ENCODE assay signal across 17 mouse cellular contexts in the genomic region with DNA sequence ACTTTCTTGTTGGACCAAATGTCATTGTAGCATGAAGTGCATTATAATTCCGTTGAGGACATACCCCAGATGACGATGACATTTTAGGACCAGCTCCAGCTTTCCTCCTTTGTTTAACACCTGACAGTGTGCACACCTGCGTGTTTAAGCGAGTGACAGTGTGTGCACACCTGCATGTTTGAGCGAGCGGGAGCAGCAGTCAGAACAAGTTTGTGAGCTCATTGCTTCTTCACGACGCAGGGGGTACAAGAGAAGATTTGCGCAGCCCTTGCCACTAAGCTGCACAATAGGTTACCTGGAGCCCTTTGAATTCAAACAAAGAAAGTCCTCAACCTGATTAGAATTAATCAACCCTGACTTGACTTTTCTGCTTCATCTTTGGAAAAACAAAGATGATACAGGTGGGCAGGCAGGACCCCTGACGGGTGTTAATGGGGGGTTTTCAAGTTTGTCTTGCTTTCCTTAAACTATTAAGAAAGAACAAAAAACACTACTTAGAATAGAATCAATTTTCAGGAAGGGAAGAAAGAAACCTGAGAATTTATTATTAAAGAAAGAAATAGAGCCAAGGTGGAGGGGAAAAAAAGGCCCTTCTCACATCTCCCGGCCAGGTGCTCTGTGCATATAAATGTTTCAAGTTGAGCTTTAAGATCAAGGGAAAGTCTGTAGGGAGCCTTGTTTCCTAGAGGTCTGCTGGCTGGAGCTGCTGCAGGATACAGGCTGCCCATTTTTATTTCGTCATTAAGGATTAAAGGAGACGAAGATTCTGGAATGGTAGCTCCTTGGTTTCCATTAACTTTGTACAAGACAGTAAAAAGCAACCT.
DNase-seq lines count a peak whose midpoint lies in the region; ATAC-seq and TF ChIP-seq lines count a peak whose summit lies in the region.
"Had no signal": no experiment of that assay in that cellular context is flagged by ENCODE, and none has a peak within 500 bp of the region (broad histone marks: within the 10 kb centered on the region; RNA-seq: fewer than 3 reads in every experiment).

No protein-coding gene starts in this region.

- H3K27ac ChIP-seq in midbrain, embryonic 14.5 days (replicated peaks; ENCODE audit: low read depth, low read length), result no peak overlapping the region
- no peak overlapping the region for H3K27ac ChIP-seq in midbrain, embryonic 10.5 days (replicated peaks)
- peak overlapping the region; percentile 9; the same call in 1 of the 2 replicates for H3K27ac ChIP-seq in ES-E14 (ENCODE audit: insufficient read depth, low read depth, low read length, poor library complexity, severe bottlenecking)
- no peak overlapping the region for H3K27ac ChIP-seq in limb, embryonic 10.5 days
- H3K27ac ChIP-seq in thymus, adult 2 months (ENCODE audit: control insufficient read depth, insufficient read depth, low read length), result no peak overlapping the region
- H3K27ac ChIP-seq in hindbrain, embryonic 10.5 days, result no peak overlapping the region
- H3K27ac ChIP-seq: heart, adult 2 months; hindbrain, embryonic 15.5 days had no signal

- no peaks in the 10 kb centered on the region for H3K9me3 ChIP-seq in midbrain, embryonic 14.5 days (ENCODE audit: control insufficient read depth, low read length)
- H3K9me3 ChIP-seq in midbrain, embryonic 10.5 days (replicated peaks), result no peaks in the 10 kb centered on the region
- H3K9me3 ChIP-seq in ES-E14 (ENCODE audit: control insufficient read depth, insufficient read depth, low read depth, low read length), result no peaks in the 10 kb centered on the region
- H3K9me3 ChIP-seq in limb, embryonic 10.5 days (replicated peaks), result no peaks in the 10 kb centered on the region
- no peaks in the 10 kb centered on the region for H3K9me3 ChIP-seq in hindbrain, embryonic 10.5 days
- H3K9me3 ChIP-seq: heart, embryonic 12.5 days; hindbrain, embryonic 15.5 days had no signal

- peak; percentile 19 for DNase-seq in midbrain, embryonic 14.5 days
- no peak for DNase-seq in midbrain, embryonic 10.5 days (ENCODE audit: low spot score)
- DNase-seq in ES-E14 (ENCODE audit: low read depth, low spot score), result peak; percentile 78
- DNase-seq in limb, embryonic 10.5 days (ENCODE audit: low spot score), result peak; percentile 26
- DNase-seq in thymus, adult 2 months, result no peak
- no peak for DNase-seq in left cerebral cortex, postnatal 14 days (ENCODE audit: low spot score in 2 of 2)
- no peak for DNase-seq in hindbrain, embryonic 10.5 days (ENCODE audit: low spot score)
- DNase-seq: adrenal gland, adult 2 months; adrenal gland, postnatal 36 days; cerebellum, adult 2 months; cerebellum, postnatal 10 days; gastrocnemius, postnatal 10 days; heart, adult 2 months; kidney, adult 11 months had no signal

- no peak overlapping the region for H3K4me2 ChIP-seq in midbrain, embryonic 14.5 days (ENCODE audit: low read length)
- H3K4me2 ChIP-seq: heart, embryonic 12.5 days; hindbrain, embryonic 15.5 days had no signal

- no peak overlapping the region for H3K9ac ChIP-seq in midbrain, embryonic 14.5 days (replicated peaks; ENCODE audit: low read length)
- no peak overlapping the region for H3K9ac ChIP-seq in ES-E14 (ENCODE audit: insufficient read depth, low read depth, low read length, poor library complexity, severe bottlenecking)
- H3K9ac ChIP-seq: heart, embryonic 12.5 days; hindbrain, embryonic 15.5 days had no signal

- H3K36me3 ChIP-seq in midbrain, embryonic 14.5 days (ENCODE audit: control insufficient read depth, insufficient read depth, low read length), result no peaks in the 10 kb centered on the region
- no peaks in the 10 kb centered on the region for H3K36me3 ChIP-seq in midbrain, embryonic 10.5 days
- peaks cover 2% of the 10 kb centered on the region; the same call in 1 of the 2 replicates for H3K36me3 ChIP-seq in ES-E14 (ENCODE audit: control insufficient read depth, insufficient read depth, low read length, poor library complexity, severe bottlenecking)
- H3K36me3 ChIP-seq in limb, embryonic 10.5 days, result no peaks in the 10 kb centered on the region
- no peaks in the 10 kb centered on the region for H3K36me3 ChIP-seq in thymus, adult 2 months (ENCODE audit: control insufficient read depth, insufficient read depth, low read length)
- H3K36me3 ChIP-seq in hindbrain, embryonic 10.5 days, result no peaks in the 10 kb centered on the region
- H3K36me3 ChIP-seq: heart, embryonic 12.5 days; hindbrain, embryonic 15.5 days had no signal

- no peak overlapping the region for H3K4me3 ChIP-seq in midbrain, embryonic 14.5 days (replicated peaks; ENCODE audit: low read depth, low read length)
- no peak overlapping the region for H3K4me3 ChIP-seq in midbrain, embryonic 10.5 days
- peak overlapping the region in 1 of 2 experiments; percentile 13; a peak in 1 of 4 replicates for H3K4me3 ChIP-seq in ES-E14 (ENCODE audit: insufficient read depth in 1 of 2, low read depth in 1 of 2, low read length in 2 of 2, poor library complexity in 1 of 2, severe bottlenecking in 1 of 2)
- H3K4me3 ChIP-seq in limb, embryonic 10.5 days, result no peak overlapping the region
- no peak overlapping the region for H3K4me3 ChIP-seq in thymus, adult 2 months (ENCODE audit: control insufficient read depth, insufficient read depth, low read length)
- no peak overlapping the region for H3K4me3 ChIP-seq in hindbrain, embryonic 10.5 days
- H3K4me3 ChIP-seq: heart, adult 2 months; heart, embryonic 12.5 days; hindbrain, embryonic 15.5 days had no signal

- in situ Hi-C loops in ES-E14 (cut with MboI; ENCODE audit: low sequenced_read_pairs in 2 of 2, unreplicated experiment in 2 of 2), result loop anchor here (10.0 to 25.0 kb wide), 3 partner anchors 57 to 397 kb away; no protein-coding TSS in a partner anchor

- no peak for TF ChIP-seq CTCF in thymus, adult 2 months (IDR thresholded peaks at IDR 0.05; ENCODE audit: borderline replicate concordance, control insufficient read depth, extremely low read depth, insufficient read depth, low read length, poor library complexity)

- intact Hi-C loops in left cerebral cortex, postnatal 14 days (cut with DNase I), result loop anchor here (5.0 to 10.0 kb wide), 4 partner anchors 57 to 1224 kb away; partner anchors contain the start of genes Mmaa and Pou4f2

- peaks cover 3% of the 10 kb centered on the region; the same call in 1 of the 2 replicates for H3K27me3 ChIP-seq in midbrain, embryonic 14.5 days (ENCODE audit: control insufficient read depth, insufficient read depth, low read length)
- peaks cover 42% of the 10 kb centered on the region for H3K27me3 ChIP-seq in midbrain, embryonic 10.5 days (ENCODE audit: low read depth, poor library complexity, severe bottlenecking)
- peaks cover 37% of the 10 kb centered on the region for H3K27me3 ChIP-seq in limb, embryonic 10.5 days (ENCODE audit: low read depth, poor library complexity, severe bottlenecking)
- no peaks in the 10 kb centered on the region for H3K27me3 ChIP-seq in thymus, adult 2 months (ENCODE audit: control insufficient read depth, insufficient read depth, low read length)
- peaks cover 35% of the 10 kb centered on the region for H3K27me3 ChIP-seq in hindbrain, embryonic 10.5 days (ENCODE audit: insufficient read depth, poor library complexity, severe bottlenecking)

- peaks cover 6% of the 10 kb centered on the region; the same call in 1 of the 2 replicates for H3K4me1 ChIP-seq in midbrain, embryonic 14.5 days (ENCODE audit: control insufficient read depth, insufficient read depth, low read length)
- H3K4me1 ChIP-seq in midbrain, embryonic 10.5 days, result peaks cover 8% of the 10 kb centered on the region; the same call in 1 of the 2 replicates
- H3K4me1 ChIP-seq in ES-E14 (ENCODE audit: control insufficient read depth in 2 of 2, insufficient read depth in 2 of 2, low read length in 2 of 2, poor library complexity in 1 of 2), result peaks cover 14 to 19% of the 10 kb centered on the region in 2 experiments
- peaks cover 28% of the 10 kb centered on the region; the same call in 1 of the 2 replicates for H3K4me1 ChIP-seq in limb, embryonic 10.5 days
- H3K4me1 ChIP-seq in thymus, adult 2 months (replicated peaks; ENCODE audit: control insufficient read depth, insufficient read depth, low read length), result no peaks in the 10 kb centered on the region
- H3K4me1 ChIP-seq in hindbrain, embryonic 10.5 days (replicated peaks), result peaks cover 8% of the 10 kb centered on the region; the same call in 1 of the 2 replicates
- H3K4me1 ChIP-seq: heart, embryonic 12.5 days had no signal

- WGBS in midbrain, embryonic 14.5 days, result 22% methylated on average over 13 of the region's 13 CpGs
- 16% methylated on average over 13 of the region's 13 CpGs for WGBS in midbrain, embryonic 10.5 days
- WGBS in limb, embryonic 10.5 days, result 19% methylated on average over 13 of the region's 13 CpGs
- 72% methylated on average over 13 of the region's 13 CpGs for WGBS in thymus, adult 2 months
- 22% methylated on average over 13 of the region's 13 CpGs for WGBS in hindbrain, embryonic 10.5 days

- ATAC-seq in midbrain, embryonic 14.5 days (ENCODE audit: low FRiP score, low TSS enrichment), result no peak
- ATAC-seq: forebrain, embryonic 16.5 days had no signal

- no peak for TF ChIP-seq POLR2A in thymus, adult 2 months (IDR thresholded peaks at IDR 0.05; ENCODE audit: control insufficient read depth, extremely low read depth, insufficient read depth, low read length, poor library complexity)

TF ChIP-seq in ES-E14, 5 proteins besides CTCF, POLR2A, EP300 and RAD21:
- no peak for TF ChIP-seq HCFC1 (IDR thresholded peaks at IDR 0.05; ENCODE audit: borderline replicate concordance, insufficient read depth, low read length)
- no peak for TF ChIP-seq MAFK (IDR thresholded peaks at IDR 0.05; ENCODE audit: insufficient read depth, low read depth, low read length)
- 0 out of 2 replicates have a peak, but pooled peaks have one; percentile 59 for TF ChIP-seq CHD2 (IDR thresholded peaks at IDR 0.05; ENCODE audit: low read depth, low read length)
- TF ChIP-seq ZNF384 (IDR thresholded peaks at IDR 0.05; ENCODE audit: low read depth, low read length), result no peak
- no peak for TF ChIP-seq ZC3H11A (IDR thresholded peaks at IDR 0.05; ENCODE audit: borderline replicate concordance, low read depth, low read length)
TF ChIP-seq in ES-E14: peak in this region for 1.

Comparison
In these comparisons a context has a peak if more than half of its experiments do, and no peak if none do; other contexts are left out.
1. DNase-seq: peak in midbrain, embryonic 14.5 days (single experiment), ES-E14 (single experiment) and limb, embryonic 10.5 days (single experiment); none in midbrain, embryonic 10.5 days (single experiment), thymus, adult 2 months (single experiment), left cerebral cortex, postnatal 14 days (0 of 2) and hindbrain, embryonic 10.5 days (single experiment).